Mouse (Mus musculus) lung, embryonic 14.5 days (tissue): ENCODE data around the gene Itgb3. TPM values are rescaled to one million over a fixed set of nuclear protein-coding genes. Genes with fewer than 3 reads are reported as not detected.

Source experiments
- ATAC-seq: fragments of 200-750 bp; cut with Nextera tagmentation; 2 replicates; pipeline ENCODE4 v1.8.0; 2017; ENCODE audit warnings: mild to moderate bottlenecking, moderate TSS enrichment, moderate library complexity; ENCODE audit not compliant: insufficient read depth
- DNase-seq: peaks from one replicate; pipeline ENCODE4 v3.0.0-alpha.2; 2015
- H3K27ac ChIP-seq: fragments of 300-500 bp; sonication (generic); 2 replicates; pipeline ENCODE4 v1.5.1; 2014; ENCODE audit warnings: low read depth, mild to moderate bottlenecking, moderate library complexity
- H3K27me3 ChIP-seq: fragments of 300-500 bp; sonication (generic); 2 replicates; pipeline ENCODE4 v1.6.1; 2014; ENCODE audit warnings: low read length, control low read depth; ENCODE audit not compliant: insufficient read depth
- H3K36me3 ChIP-seq: fragments of 300-500 bp; sonication (generic); 2 replicates; pipeline ENCODE4 v1.6.1; 2014; ENCODE audit warnings: control low read depth; ENCODE audit not compliant: insufficient read depth
- H3K4me1 ChIP-seq: fragments of 300-500 bp; sonication (generic); 2 replicates; pipeline ENCODE4 v1.6.1; 2014; ENCODE audit warnings: antibody characterized with exemption, control low read depth; ENCODE audit not compliant: insufficient read depth
- H3K4me2 ChIP-seq: fragments of 300-500 bp; sonication (generic); 2 replicates; pipeline ENCODE4 v1.6.1; 2014; ENCODE audit warnings: mild to moderate bottlenecking
- H3K4me3 ChIP-seq: fragments of 300-500 bp; sonication (generic); 2 replicates; pipeline ENCODE4 v1.5.1; 2014; ENCODE audit warnings: low read depth, low read length
- H3K9ac ChIP-seq: fragments of 300-500 bp; sonication (generic); 2 replicates; pipeline ENCODE4 v1.6.1; 2014
- H3K9me3 ChIP-seq: fragments of 300-500 bp; sonication (generic); 2 replicates; pipeline ENCODE4 v1.6.1; 2016; ENCODE audit warnings: low read depth, low read length, control low read depth
- CTCF ChIP-seq: IDR thresholded peaks from 2 replicates; pipeline ENCODE4 v1.5.1; 2016; ENCODE audit warnings: antibody characterized with exemption, low read depth
- WGBS: fragments of 180-500 bp; shearing (Covaris S2); extraction: QIAGEN DNeasy Blood & Tissue Kit; methylation state at CpG from one replicate; pipeline ENCODE4 v1.1.7; 2014; 5-methylcytosine and 5-hydroxymethylcytosine counted together
- polyA plus RNA-seq: library from polyadenylated mRNA; unstranded; fragments of >200 nt; fragmentation: Nextera tagmentation; extraction: Ambion mirVana; gene quantifications from 2 replicates; pipeline ENCODE4 v1.2.1, GENCODE M21; 2014

Gene Itgb3
- polyA plus RNA-seq, 1 experiment from 2014 or later: 2.1 TPM

GRCm38 (mm10) chr11:104627616-104628301 lies 20.0 kb downstream of the Itgb3 start:
- Histone ChIP-seq H3K27me3 (no peaks in the 10 kb centered on the region), H3K4me2 (no peak overlapping the region), H3K4me3 (no peak overlapping the region), H3K27ac (no peak overlapping the region), H3K4me1 (peaks cover 6% of the 10 kb centered on the region; the same call in 1 of the 2 replicates), H3K9me3 (no peaks in the 10 kb centered on the region), H3K36me3 (no peaks in the 10 kb centered on the region), H3K9ac (no peak overlapping the region)
- TF ChIP-seq CTCF: no peak
- no peak for ATAC-seq
- no peak for DNase-seq
- 56% methylated on average over 11 of the region's 11 CpGs for WGBS

- Histone ChIP-seq H3K27me3 (no peaks in the 10 kb centered on the region), H3K4me2 (no peak overlapping the region), H3K27ac (no peak overlapping the region), H3K9me3 (no peaks in the 10 kb centered on the region), H3K36me3 (no peaks in the 10 kb centered on the region), H3K4me1 (peaks cover 6% of the 10 kb centered on the region; the same call in 1 of the 2 replicates), H3K4me3 (no peak overlapping the region), H3K9ac (no peak overlapping the region)
- no peak for ATAC-seq
- WGBS: 79% methylated on average over 5 of the region's 5 CpGs
- TF ChIP-seq CTCF: no peak
- DNase-seq: no peak
These were observed 20.8 kb downstream of the Itgb3 start for GRCm38 (mm10) chr11:104628566-104628965.

DNA sequence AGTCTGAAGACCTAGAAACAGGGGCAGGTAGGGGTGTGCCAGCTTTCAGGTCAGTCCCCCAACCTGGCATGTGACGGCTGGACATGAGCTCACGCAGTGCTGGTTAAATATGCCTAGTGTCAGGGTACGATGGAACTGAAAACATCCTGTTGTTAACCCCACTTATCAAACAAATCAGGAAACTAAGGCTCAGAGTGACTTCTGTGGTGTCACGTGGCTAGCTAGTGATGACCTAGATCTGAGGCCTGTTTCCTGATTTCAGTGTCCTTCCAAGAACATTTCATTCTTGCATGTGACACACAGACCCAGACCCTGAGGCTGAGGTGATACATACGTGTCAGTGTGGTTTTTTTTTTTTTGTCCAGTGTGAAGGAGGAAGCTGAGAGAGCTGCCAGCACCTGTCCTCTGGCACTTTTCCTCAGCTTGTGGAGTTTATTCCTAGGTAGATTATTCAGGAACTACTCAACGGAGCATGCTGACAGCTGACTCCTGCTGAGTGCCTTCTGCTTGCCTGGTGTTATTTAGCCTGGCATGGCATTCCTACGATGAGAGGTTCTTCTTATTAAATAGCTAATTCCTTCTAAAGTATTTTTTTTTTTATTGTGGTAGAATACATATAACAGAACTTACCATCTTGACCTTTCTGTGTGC lies 22.5 kb downstream of the Itgb3 start:
- ATAC-seq: no peak
- TF ChIP-seq CTCF: no peak
- H3K4me1 ChIP-seq: peaks cover 3% of the 10 kb centered on the region; the same call in 1 of the 2 replicates
- H3K27ac ChIP-seq: no peak overlapping the region
- no peak for DNase-seq
- H3K9me3 ChIP-seq: no peaks in the 10 kb centered on the region
- H3K4me2 ChIP-seq: no peak overlapping the region
- H3K27me3 ChIP-seq: no peaks in the 10 kb centered on the region
- no peaks in the 10 kb centered on the region for H3K36me3 ChIP-seq
- 60% methylated on average over 7 of the region's 7 CpGs for WGBS
- no peak overlapping the region for H3K9ac ChIP-seq
- H3K4me3 ChIP-seq: no peak overlapping the region

DNA sequence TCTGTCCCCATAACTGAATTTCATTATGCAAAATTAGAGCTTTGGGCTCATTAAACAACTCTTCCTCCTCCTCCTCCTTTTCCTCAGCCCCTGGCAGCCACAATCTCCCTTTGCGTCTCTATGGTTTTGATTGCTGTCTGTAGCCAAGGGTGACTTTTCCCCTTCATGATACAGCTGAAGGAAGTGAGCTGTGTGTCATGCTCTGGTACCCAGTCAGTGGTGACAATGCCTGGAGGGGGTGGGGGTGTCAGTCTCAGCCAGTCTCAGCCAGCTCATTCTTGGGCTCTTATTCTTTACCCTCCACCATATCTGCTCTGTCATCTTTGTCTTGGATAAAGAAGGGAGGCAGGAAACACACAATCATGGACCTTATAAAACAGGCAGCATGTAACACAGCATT lies 23.5 kb downstream of the Itgb3 start:
- no peak for TF ChIP-seq CTCF
- no peak overlapping the region for H3K27ac ChIP-seq
- no peak overlapping the region for H3K9ac ChIP-seq
- no peaks in the 10 kb centered on the region for H3K9me3 ChIP-seq
- 65% methylated on average over 1 of the region's 1 CpGs for WGBS
- ATAC-seq (no peak), DNase-seq (no peak)
- H3K36me3 ChIP-seq: no peaks in the 10 kb centered on the region
- no peak overlapping the region for H3K4me2 ChIP-seq
- no peak overlapping the region for H3K4me3 ChIP-seq
- 0 out of 2 replicates have a peak, but pooled peaks cover 1% of the 10 kb centered on the region for H3K4me1 ChIP-seq
- no peaks in the 10 kb centered on the region for H3K27me3 ChIP-seq

DNA sequence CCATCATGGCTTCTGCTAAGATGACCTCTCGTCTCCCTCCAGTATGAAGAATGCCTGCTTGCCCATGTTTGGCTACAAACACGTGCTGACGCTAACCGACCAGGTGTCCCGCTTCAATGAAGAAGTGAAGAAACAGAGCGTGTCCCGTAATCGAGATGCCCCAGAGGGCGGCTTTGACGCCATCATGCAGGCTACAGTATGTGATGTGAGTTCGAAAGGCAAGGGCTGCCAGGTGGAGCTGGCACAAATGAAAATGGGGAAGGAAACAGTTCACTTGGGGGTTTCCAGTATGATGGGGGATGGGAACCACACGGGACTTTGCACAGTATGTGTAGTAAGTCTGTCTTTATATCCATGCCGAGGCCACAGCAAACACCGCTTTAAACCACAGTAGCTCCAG lies 29.2 kb downstream of the Itgb3 start:
- WGBS: 87% methylated on average over 14 of the region's 14 CpGs
- H3K27ac ChIP-seq: no peak overlapping the region
- no peak for TF ChIP-seq CTCF

DNA sequence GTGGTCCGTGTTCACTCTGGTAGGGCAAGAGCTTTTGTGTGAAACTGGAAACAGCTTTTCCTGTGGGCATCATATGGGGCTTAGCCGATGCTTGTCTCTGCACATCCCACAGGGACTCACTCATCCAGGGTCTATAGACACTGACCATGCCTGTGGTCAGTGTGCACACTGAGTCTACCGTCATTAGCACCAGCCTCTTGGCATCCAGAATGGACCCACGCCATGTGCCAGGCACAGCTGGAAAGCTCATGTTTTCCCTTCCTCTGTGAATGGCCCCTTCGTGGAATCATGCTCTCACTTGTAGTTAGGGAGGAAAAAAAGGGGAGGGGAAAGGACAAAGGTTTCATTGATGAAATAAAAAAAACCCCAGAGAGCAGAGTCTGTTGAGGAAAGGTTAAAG lies 30.2 kb downstream of the Itgb3 start:
- DNase-seq (no peak), ATAC-seq (no peak)
- no peak overlapping the region for H3K4me3 ChIP-seq
- H3K36me3 ChIP-seq: no peaks in the 10 kb centered on the region
- H3K27me3 ChIP-seq: no peaks in the 10 kb centered on the region
- 66% methylated on average over 5 of the region's 5 CpGs for WGBS
- no peak overlapping the region for H3K27ac ChIP-seq
- H3K9ac ChIP-seq: no peak overlapping the region
- H3K9me3 ChIP-seq: no peaks in the 10 kb centered on the region
- H3K4me1 ChIP-seq: no peaks in the 10 kb centered on the region
- no peak for TF ChIP-seq CTCF
- H3K4me2 ChIP-seq: no peak overlapping the region

More for the DNA sequence above, 29.2 kb downstream of the Itgb3 start:
- no peak overlapping the region for H3K9ac ChIP-seq
- H3K9me3 ChIP-seq: no peaks in the 10 kb centered on the region
- no peaks in the 10 kb centered on the region for H3K4me1 ChIP-seq
- no peak overlapping the region for H3K4me2 ChIP-seq
- H3K36me3 ChIP-seq: no peaks in the 10 kb centered on the region
- H3K4me3 ChIP-seq: no peak overlapping the region
- no peaks in the 10 kb centered on the region for H3K27me3 ChIP-seq
- ATAC-seq: no peak
- DNase-seq: no peak

GRCm38 (mm10) chr11:104638906-104639305 lies 31.1 kb downstream of the Itgb3 start:
- ATAC-seq (no peak), DNase-seq (no peak)
- Histone ChIP-seq H3K4me3 (no peak overlapping the region), H3K9ac (no peak overlapping the region), H3K36me3 (no peaks in the 10 kb centered on the region), H3K27me3 (no peaks in the 10 kb centered on the region), H3K27ac (no peak overlapping the region), H3K4me2 (no peak overlapping the region), H3K9me3 (no peaks in the 10 kb centered on the region), H3K4me1 (no peaks in the 10 kb centered on the region)
- 47% methylated on average over 2 of the region's 2 CpGs for WGBS
- no peak for TF ChIP-seq CTCF
